Mouse (Mus musculus) spleen, adult 2 months (tissue): ENCODE measurements around the gene Dguok. TPM values are rescaled to one million over a fixed set of nuclear protein-coding genes. Genes with fewer than 3 reads are reported as not detected.

Source experiments
- DNase-seq, 2 experiments: peaks; one replicate each; pipeline versions ENCODE4 v3.0.0 to v3.0.0-alpha.2; 2012 to 2021; ENCODE audit warnings: low spot score in 2 of 2, low read depth in 1 of 2
- H3K27ac ChIP-seq: fragments of 200-500 bp; 2 replicates; pipeline ENCODE4 v1.5.1; 2012; ENCODE audit warnings: low read length, inconsistent platforms; ENCODE audit not compliant: insufficient read depth
- H3K27me3 ChIP-seq: fragments of 200-500 bp; 2 replicates; pipeline ENCODE4 v1.6.1; 2012; ENCODE audit warnings: mild to moderate bottlenecking, moderate library complexity, low read length, inconsistent platforms; ENCODE audit not compliant: control insufficient read depth, insufficient read depth
- H3K36me3 ChIP-seq: fragments of 200-500 bp; 2 replicates; pipeline ENCODE4 v1.6.1; 2012; ENCODE audit warnings: mild to moderate bottlenecking, low read length, inconsistent platforms; ENCODE audit not compliant: control insufficient read depth, insufficient read depth
- H3K4me1 ChIP-seq: fragments of 200-500 bp; 2 replicates; pipeline ENCODE4 v1.6.1; 2011; ENCODE audit warnings: inconsistent platforms; ENCODE audit not compliant: control insufficient read depth, insufficient read depth, insufficient read length
- H3K4me3 ChIP-seq: fragments of 200-500 bp; 2 replicates; pipeline ENCODE4 v1.5.1; 2011; ENCODE audit warnings: mild to moderate bottlenecking, inconsistent platforms; ENCODE audit not compliant: insufficient read depth, insufficient read length; ENCODE audit errors: extremely low read depth
- CTCF ChIP-seq: fragments of 200-500 bp; IDR thresholded peaks from 2 replicates; pipeline ENCODE4 v1.5.1; 2011; ENCODE audit warnings: mild to moderate bottlenecking, inconsistent platforms; ENCODE audit not compliant: insufficient read depth, insufficient read length, insufficient replicate concordance; ENCODE audit errors: extremely low read depth
- POLR2A ChIP-seq: fragments of 200-500 bp; IDR thresholded peaks from 2 replicates; pipeline ENCODE4 v1.6.1; 2011; ENCODE audit warnings: low read depth, low read length, inconsistent platforms
- WGBS: fragments of 180-500 bp; shearing (Covaris S2); methylation state at CpG from one replicate; pipeline ENCODE4 v1.1.7; 2018; 5-methylcytosine and 5-hydroxymethylcytosine counted together
- polyA plus RNA-seq: library from polyadenylated mRNA; depleted of rRNA; stranded (reverse); fragments of >200 nt; gene quantifications from 2 replicates; pipeline ENCODE4 v1.2.3, GENCODE M21; 2012

The Dguok gene
- polyA plus RNA-seq, 1 experiment, result 41.8 TPM

- Histone ChIP-seq H3K36me3 (peaks cover 1% of the 10 kb centered on the region; the same call in 1 of the 2 replicates), H3K4me3 (no peak overlapping the region), H3K4me1 (peaks cover 7% of the 10 kb centered on the region; the same call in 1 of the 2 replicates), H3K27ac (no peak overlapping the region), H3K27me3 (no peaks in the 10 kb centered on the region)
- 81% methylated on average over 3 of the region's 3 CpGs for WGBS
- DNase-seq, result no peak
- peak; percentile 20; the same call in 1 of the 2 replicates for TF ChIP-seq CTCF
- no peak for TF ChIP-seq POLR2A
Observed at GRCm38 (mm10) chr6:83500462-83500861, 6.3 kb downstream of the Dguok start.

GRCm38 (mm10) chr6:83499078-83499477 lies 7.7 kb downstream of the Dguok start:
- no peak for TF ChIP-seq POLR2A
- TF ChIP-seq CTCF, result no peak
- Histone ChIP-seq H3K36me3 (peaks cover 2% of the 10 kb centered on the region; the same call in 1 of the 2 replicates), H3K4me3 (no peak overlapping the region), H3K27ac (no peak overlapping the region), H3K27me3 (no peaks in the 10 kb centered on the region), H3K4me1 (peaks cover 5% of the 10 kb centered on the region; the same call in 1 of the 2 replicates)
- 95% methylated on average over 10 of the region's 10 CpGs for WGBS
- DNase-seq, result no peak

- no peak overlapping the region for H3K27ac ChIP-seq
- H3K4me1 ChIP-seq, result no peaks in the 10 kb centered on the region
- TF ChIP-seq POLR2A, result no peak
- no peak for TF ChIP-seq CTCF
- no peak for DNase-seq
- H3K27me3 ChIP-seq, result no peaks in the 10 kb centered on the region
- peaks cover 10% of the 10 kb centered on the region for H3K36me3 ChIP-seq
- no peak overlapping the region for H3K4me3 ChIP-seq
- WGBS, result 88% methylated on average over 22 of the region's 22 CpGs
Observed at GRCm38 (mm10) chr6:83496753-83497710, 9.7 kb downstream of the Dguok start.

- Histone ChIP-seq H3K4me3 (no peak overlapping the region), H3K4me1 (no peaks in the 10 kb centered on the region), H3K27ac (no peak overlapping the region), H3K27me3 (no peaks in the 10 kb centered on the region), H3K36me3 (peaks cover 10% of the 10 kb centered on the region)
- TF ChIP-seq CTCF, result no peak
- TF ChIP-seq POLR2A, result no peak
- 91% methylated on average over 9 of the region's 9 CpGs for WGBS
- DNase-seq, result no peak
Observed at GRCm38 (mm10) chr6:83496009-83496752, 10.6 kb downstream of the Dguok start.

- no peak overlapping the region for H3K27ac ChIP-seq
- TF ChIP-seq POLR2A (no peak), CTCF (no peak)
- H3K4me1 ChIP-seq, result peaks cover 6% of the 10 kb centered on the region; the same call in 1 of the 2 replicates
- no peak overlapping the region for H3K4me3 ChIP-seq
- H3K27me3 ChIP-seq, result no peaks in the 10 kb centered on the region
- DNase-seq, result no peak
- WGBS, result 56% methylated on average over 4 of the region's 4 CpGs
- H3K36me3 ChIP-seq, result peaks cover 30% of the 10 kb centered on the region
Observed at GRCm38 (mm10) chr6:83490622-83491021, 16.1 kb downstream of the Dguok start.

- H3K4me1 ChIP-seq, result peaks cover 6% of the 10 kb centered on the region; the same call in 1 of the 2 replicates
- peaks cover 24% of the 10 kb centered on the region for H3K36me3 ChIP-seq
Observed at GRCm38 (mm10) chr6:83488200-83488599, 18.6 kb downstream of the Dguok start.

More at GRCm38 (mm10) chr6:83488200-83488599, 18.6 kb downstream of the Dguok start:
- TF ChIP-seq POLR2A, result no peak
- TF ChIP-seq CTCF, result no peak
- WGBS, result 91% methylated on average over 5 of the region's 5 CpGs
- Histone ChIP-seq H3K27ac (no peak overlapping the region), H3K4me3 (no peak overlapping the region), H3K27me3 (no peaks in the 10 kb centered on the region)
- DNase-seq, result no peak
